Mouse (Mus musculus) adrenal gland, adult 18-20 months (tissue): ENCODE results near the gene Limch1. TPM values are rescaled to one million over a fixed set of nuclear protein-coding genes. Genes with fewer than 3 reads are reported as not detected.

ENCODE experiments used
- DNase-seq, 2 experiments: peaks; one replicate each; pipeline ENCODE4 v3.0.0; 2021 to 2022; ENCODE audit warnings: low spot score in 2 of 2
- total RNA-seq, 2 experiments: library from RNA; stranded (reverse); gene quantifications; 1 replicate in 1 of 2; 2 replicates in 1 of 2; pipeline ENCODE4 v1.2.3; 2021

Gene Limch1
- total RNA-seq, 2 experiments from 2014 or later, result 53.2 to 69.4 TPM

GRCm38 (mm10) chr5:66782851-66783250, 37.2 kb downstream of the Limch1 start:
- DNase-seq, result no peak

GRCm38 (mm10) chr5:66784624-66785361, 39.2 kb downstream of the Limch1 start:
- DNase-seq, result no peak

GRCm38 (mm10) chr5:66785995-66786620, 40.5 kb downstream of the Limch1 start:
- DNase-seq, result no peak

GRCm38 (mm10) chr5:66786621-66787061, 41.0 kb downstream of the Limch1 start:
- no peak for DNase-seq

GRCm38 (mm10) chr5:66789041-66789440, 43.4 kb downstream of the Limch1 start:
- DNase-seq, result no peak

GRCm38 (mm10) chr5:66791161-66791560, 45.5 kb downstream of the Limch1 start:
- DNase-seq, result no peak

- DNase-seq, result no peak
These were observed 47.6 kb downstream of the Limch1 start for GRCm38 (mm10) chr5:66793251-66793650.

GRCm38 (mm10) chr5:66797326-66797725, 51.7 kb downstream of the Limch1 start:
- DNase-seq, result no peak

GRCm38 (mm10) chr5:66798135-66798534, 52.5 kb downstream of the Limch1 start:
- DNase-seq, result no peak

- peak in 1 of 2 experiments; percentile 10 for DNase-seq
These were observed 53.0 kb downstream of the Limch1 start for GRCm38 (mm10) chr5:66798591-66799003.

GRCm38 (mm10) chr5:66800243-66800642, 54.6 kb downstream of the Limch1 start:
- DNase-seq, result no peak

GRCm38 (mm10) chr5:66800977-66801376, 55.4 kb downstream of the Limch1 start:
- no peak for DNase-seq

GRCm38 (mm10) chr5:66802196-66802595, 56.6 kb downstream of the Limch1 start:
- no peak for DNase-seq

GRCm38 (mm10) chr5:66806335-66806734, 60.7 kb downstream of the Limch1 start:
- no peak for DNase-seq

GRCm38 (mm10) chr5:66807737-66808136, 62.1 kb downstream of the Limch1 start:
- no peak for DNase-seq

- DNase-seq, result no peak
These were observed 63.5 kb downstream of the Limch1 start for GRCm38 (mm10) chr5:66809016-66809570.

GRCm38 (mm10) chr5:66810396-66810795, 64.8 kb downstream of the Limch1 start:
- no peak for DNase-seq

GRCm38 (mm10) chr5:66814674-66815073, 69.0 kb downstream of the Limch1 start:
- DNase-seq, result no peak

- no peak for DNase-seq
These were observed 70.2 kb downstream of the Limch1 start for GRCm38 (mm10) chr5:66815877-66816276.

GRCm38 (mm10) chr5:66816751-66817150, 71.1 kb downstream of the Limch1 start:
- DNase-seq, result no peak

- DNase-seq, result no peak
These were observed 71.7 kb downstream of the Limch1 start for GRCm38 (mm10) chr5:66817184-66817956.
